Mouse (Mus musculus): ENCODE measurements at regions not wholly inside any gene's neighbourhood (a gene's known extent, or its start where the extent isn't known, plus 50 kb on each side); places are given as distances from the start of the nearest gene placed in this dataset.
"Not testable (repeated sequence)": the region's sequence is repeated elsewhere in the genome, so short reads cannot be mapped to it uniquely, and the experiment has no call there.

GRCm38 (mm10) chr9:84461441-84461840, 536.5 kb downstream of the Bckdhb start:
- no peak for DNase-seq (ENCODE audit: low spot score in 2 of 2)

GRCm38 (mm10) chr9:84466741-84467140, 541.8 kb downstream of the Bckdhb start:
- DNase-seq (ENCODE audit: low spot score in 2 of 2): no peak

- DNase-seq (ENCODE audit: low spot score in 2 of 2): peak; percentile 24 to 52
Observed at GRCm38 (mm10) chr9:84472696-84473095, 547.8 kb downstream of the Bckdhb start.

GRCm38 (mm10) chr9:84475906-84476305, 551.0 kb downstream of the Bckdhb start:
- DNase-seq (ENCODE audit: low spot score in 2 of 2): no peak

GRCm38 (mm10) chr9:84499507-84499906, 574.6 kb downstream of the Bckdhb start:
- DNase-seq (ENCODE audit: low spot score in 2 of 2): no peak

GRCm38 (mm10) chr9:84502981-84503380, 578.0 kb downstream of the Bckdhb start:
- not testable (repeated sequence) for DNase-seq (ENCODE audit: low spot score in 2 of 2)

GRCm38 (mm10) chr9:84517064-84517463, 592.1 kb downstream of the Bckdhb start:
- no peak for DNase-seq (ENCODE audit: low spot score in 2 of 2)

- DNase-seq (ENCODE audit: low spot score in 2 of 2): no peak
Observed at GRCm38 (mm10) chr9:84545431-84545830, 620.5 kb downstream of the Bckdhb start.

- no peak for DNase-seq (ENCODE audit: low spot score in 2 of 2)
Observed at GRCm38 (mm10) chr9:84548012-84548660, 623.2 kb downstream of the Bckdhb start.

- DNase-seq (ENCODE audit: low spot score in 2 of 2): no peak
Observed at GRCm38 (mm10) chr9:84555237-84555636, 630.3 kb downstream of the Bckdhb start.

- no peak for DNase-seq (ENCODE audit: low spot score in 2 of 2)
Observed at GRCm38 (mm10) chr9:84556261-84556844, 631.4 kb downstream of the Bckdhb start.

- no peak for DNase-seq (ENCODE audit: low spot score in 2 of 2)
Observed at GRCm38 (mm10) chr9:84558346-84558745, 633.4 kb downstream of the Bckdhb start.

GRCm38 (mm10) chr9:84569533-84569932, 644.6 kb downstream of the Bckdhb start:
- no peak for DNase-seq (ENCODE audit: low spot score in 2 of 2)

GRCm38 (mm10) chr9:84577781-84578180, 652.8 kb downstream of the Bckdhb start:
- DNase-seq (ENCODE audit: low spot score in 2 of 2): no peak

- DNase-seq (ENCODE audit: low spot score in 2 of 2): no peak
Observed at GRCm38 (mm10) chr9:84587791-84588190, 662.8 kb downstream of the Bckdhb start.

- no peak for DNase-seq (ENCODE audit: low spot score in 2 of 2)
Observed at GRCm38 (mm10) chr9:84594724-84595123, 669.8 kb downstream of the Bckdhb start.
